Mouse (Mus musculus) thymus, postnatal 14 days (tissue): ENCODE data around the gene Fancc.

Experiments
- DNase-seq: peaks from one replicate; pipeline ENCODE4 v3.0.0; 2021

Fancc gene

GRCm38 (mm10) chr13:63345476-63346225, 151.4 kb downstream of the Fancc start:
- no peak for DNase-seq

- DNase-seq = no peak
Measured at GRCm38 (mm10) chr13:63344481-63344880, 152.6 kb downstream of the Fancc start.

GRCm38 (mm10) chr13:63342781-63343180, 154.3 kb downstream of the Fancc start:
- DNase-seq = no peak

GRCm38 (mm10) chr13:63339946-63340345, 157.1 kb downstream of the Fancc start:
- DNase-seq = no peak

- no peak for DNase-seq
Measured at GRCm38 (mm10) chr13:63337239-63337960, 159.7 kb downstream of the Fancc start.

GRCm38 (mm10) chr13:63336335-63336734, 160.7 kb downstream of the Fancc start:
- no peak for DNase-seq

GRCm38 (mm10) chr13:63335421-63336134, 161.5 kb downstream of the Fancc start:
- peak; percentile 45 for DNase-seq

GRCm38 (mm10) chr13:63332576-63333300, 164.3 kb downstream of the Fancc start:
- DNase-seq = peak; percentile 71

- peak; percentile 71 for DNase-seq
Measured at GRCm38 (mm10) chr13:63331379-63331778, 165.7 kb downstream of the Fancc start.

GRCm38 (mm10) chr13:63330236-63330860, 166.7 kb downstream of the Fancc start:
- no peak for DNase-seq

- no peak for DNase-seq
Measured at GRCm38 (mm10) chr13:63326015-63326414, 171.1 kb downstream of the Fancc start.

- DNase-seq = peak; percentile 36
Measured at GRCm38 (mm10) chr13:63324978-63325848, 171.9 kb downstream of the Fancc start.

GRCm38 (mm10) chr13:63324311-63324710, 172.8 kb downstream of the Fancc start:
- no peak for DNase-seq

GRCm38 (mm10) chr13:63323286-63324075, 173.6 kb downstream of the Fancc start:
- DNase-seq = no peak

GRCm38 (mm10) chr13:63322756-63323155, 174.3 kb downstream of the Fancc start:
- no peak for DNase-seq

GRCm38 (mm10) chr13:63321689-63322088, 175.4 kb downstream of the Fancc start:
- DNase-seq = peak; percentile 28

GRCm38 (mm10) chr13:63319814-63320213, 177.3 kb downstream of the Fancc start:
- DNase-seq = no peak

- no peak for DNase-seq
Measured at GRCm38 (mm10) chr13:63317681-63318104, 179.4 kb downstream of the Fancc start.

- DNase-seq = no peak
Measured at GRCm38 (mm10) chr13:63316407-63316806, 180.7 kb downstream of the Fancc start.

- DNase-seq = no peak
Measured at GRCm38 (mm10) chr13:63315777-63316176, 181.3 kb downstream of the Fancc start.
